Mouse (Mus musculus) heart, postnatal 10 days (tissue): ENCODE data around the gene Zfp319. TPM values are rescaled to one million over a fixed set of nuclear protein-coding genes. Genes with fewer than 3 reads are reported as not detected.
A peak's percentile ranks its signal among the peaks of the same experiment; 100 is the strongest.
"Not testable (repeated sequence)": the region's sequence is repeated elsewhere in the genome, so short reads cannot be mapped to it uniquely, and the experiment has no call there.

ENCODE experiments used
- DNase-seq, 2 experiments: peaks; one replicate each; pipeline ENCODE4 v3.0.0; 2021
- intact Hi-C: fragments of 180-260 bp; cut with DNase I; formaldehyde crosslinking; loops from one replicate; pipeline ENCODE4 v1.15.1; 2025
- total RNA-seq, 2 experiments: library from RNA; stranded (reverse); gene quantifications; 2 replicates each; pipeline ENCODE4 v1.2.3; 2021

The Zfp319 gene
- total RNA-seq: 10 to 100 TPM; 12.2 to 13.9 TPM

- intact Hi-C loops: loop anchor here (1.0 kb wide), 1 partner anchor 77 kb away; no protein-coding TSS in a partner anchor
- peak; percentile 96 to 98 for DNase-seq
These were observed at the start of gene Zfp319, which contains the start of gene Usb1 for GRCm38 (mm10) chr8:95331720-95332436. Zfp319 (minus strand) TSS chr8:95331950. Usb1 (plus strand) TSS chr8:95332284.

- intact Hi-C loops: no loop called here
- peak; percentile 52 to 54 for DNase-seq
These were observed 49.2 kb upstream of the Zfp319 start for GRCm38 (mm10) chr8:95380953-95381352.

GRCm38 (mm10) chr8:95378928-95379327 is 47.2 kb upstream of the Zfp319 start:
- DNase-seq: not testable (repeated sequence)
- intact Hi-C loops: loop anchor here (1.0 kb wide), 1 partner anchor 26 kb away; no protein-coding TSS in a partner anchor

GRCm38 (mm10) chr8:95377863-95378291 is 46.1 kb upstream of the Zfp319 start:
- DNase-seq: peak; percentile 70 to 78
- intact Hi-C loops: loop anchor here (1.0 kb wide), 1 partner anchor 25 kb away; no protein-coding TSS in a partner anchor

GRCm38 (mm10) chr8:95377101-95377500 is 45.4 kb upstream of the Zfp319 start:
- intact Hi-C loops: no loop called here
- DNase-seq: no peak

GRCm38 (mm10) chr8:95376309-95376999 is 44.7 kb upstream of the Zfp319 start:
- no peak for DNase-seq
- intact Hi-C loops: no loop called here

GRCm38 (mm10) chr8:95375374-95375930 is 43.7 kb upstream of the Zfp319 start:
- intact Hi-C loops: no loop called here
- no peak for DNase-seq

GRCm38 (mm10) chr8:95374429-95374828 is 42.7 kb upstream of the Zfp319 start:
- peak in 1 of 2 experiments; percentile 26 for DNase-seq
- intact Hi-C loops: no loop called here

GRCm38 (mm10) chr8:95373389-95374002 is 41.7 kb upstream of the Zfp319 start:
- intact Hi-C loops: no loop called here
- DNase-seq: peak; percentile 60 to 65

- no peak for DNase-seq
- intact Hi-C loops: no loop called here
These were observed 38.0 kb upstream of the Zfp319 start for GRCm38 (mm10) chr8:95369581-95370326.

- intact Hi-C loops: no loop called here
- no peak for DNase-seq
These were observed 32.1 kb upstream of the Zfp319 start for GRCm38 (mm10) chr8:95363849-95364248.

- intact Hi-C loops: no loop called here
- no peak for DNase-seq
These were observed 30.5 kb upstream of the Zfp319 start for GRCm38 (mm10) chr8:95362272-95362671.

GRCm38 (mm10) chr8:95361016-95361341 is 29.2 kb upstream of the Zfp319 start:
- DNase-seq: no peak
- intact Hi-C loops: no loop called here

- intact Hi-C loops: no loop called here
These were observed 28.6 kb upstream of the Zfp319 start for GRCm38 (mm10) chr8:95360181-95361015.

GRCm38 (mm10) chr8:95358550-95359411 is 27.0 kb upstream of the Zfp319 start:
- intact Hi-C loops: no loop called here
- peak in 1 of 2 experiments; percentile 53 for DNase-seq

More at GRCm38 (mm10) chr8:95360181-95361015, 28.6 kb upstream of the Zfp319 start:
- DNase-seq: peak; percentile 51 to 52

GRCm38 (mm10) chr8:95354606-95355005 is 22.9 kb upstream of the Zfp319 start:
- DNase-seq: no peak
- intact Hi-C loops: loop anchor here (5.0 kb wide), 1 partner anchor 38 kb away; no protein-coding TSS in a partner anchor

GRCm38 (mm10) chr8:95352871-95353866 is 21.4 kb upstream of the Zfp319 start:
- intact Hi-C loops: loop anchor here (1.0 to 5.0 kb wide), 3 partner anchors 25 to 74 kb away; no protein-coding TSS in a partner anchor
- DNase-seq: peak; percentile 73 to 76
